Mouse (Mus musculus) megakaryocyte, embryonic 14.5 days (primary cell): ENCODE data around the gene Lif.

Experiments
- FLI1 ChIP-seq: IDR thresholded peaks from 2 replicates; pipeline ENCODE4 v1.6.1; 2012; ENCODE audit warnings: low read length, inconsistent platforms, mixed read lengths
- GATA1 ChIP-seq: IDR thresholded peaks from 3 replicates; pipeline ENCODE4 v1.6.1; 2012; ENCODE audit warnings: mixed read lengths, low read length, inconsistent platforms, borderline replicate concordance

- TF ChIP-seq GATA1 (no peak), FLI1 (no peak)
These were observed 27.5 kb upstream of the Lif start for GRCm38 (mm10) chr11:4229841-4230240.
